Mouse (Mus musculus): ENCODE data around the gene Dock1.

Dock1 gene

GRCm38 (mm10) chr7:134818471-134818870, 148.0 kb downstream of the Dock1 start:
- in situ Hi-C loops (cut with MboI; ENCODE audit: low sequenced_read_pairs) = no loop called here

GRCm38 (mm10) chr7:134821264-134821663, 150.8 kb downstream of the Dock1 start:
- in situ Hi-C loops (cut with MboI; ENCODE audit: low sequenced_read_pairs) = no loop called here

GRCm38 (mm10) chr7:134822006-134822405, 151.6 kb downstream of the Dock1 start:
- in situ Hi-C loops (cut with MboI; ENCODE audit: low sequenced_read_pairs) = no loop called here

GRCm38 (mm10) chr7:134823891-134824290, 153.4 kb downstream of the Dock1 start:
- in situ Hi-C loops (cut with MboI; ENCODE audit: low sequenced_read_pairs) = no loop called here

GRCm38 (mm10) chr7:134840066-134840465, 169.6 kb downstream of the Dock1 start:
- in situ Hi-C loops (cut with MboI; ENCODE audit: low sequenced_read_pairs) = no loop called here

GRCm38 (mm10) chr7:134842751-134843150, 172.3 kb downstream of the Dock1 start:
- in situ Hi-C loops (cut with MboI; ENCODE audit: low sequenced_read_pairs) = no loop called here

GRCm38 (mm10) chr7:134862000-134862399, 191.5 kb downstream of the Dock1 start:
- in situ Hi-C loops (cut with MboI; ENCODE audit: low sequenced_read_pairs) = no loop called here

GRCm38 (mm10) chr7:134864175-134864574, 193.7 kb downstream of the Dock1 start:
- in situ Hi-C loops (cut with MboI; ENCODE audit: low sequenced_read_pairs) = no loop called here

- in situ Hi-C loops (cut with MboI; ENCODE audit: low sequenced_read_pairs) = no loop called here
These were observed 202.1 kb downstream of the Dock1 start for GRCm38 (mm10) chr7:134872511-134872910.

GRCm38 (mm10) chr7:134872981-134873380, 202.5 kb downstream of the Dock1 start:
- in situ Hi-C loops (cut with MboI; ENCODE audit: low sequenced_read_pairs) = no loop called here

GRCm38 (mm10) chr7:134878985-134879384, 208.5 kb downstream of the Dock1 start:
- in situ Hi-C loops (cut with MboI; ENCODE audit: low sequenced_read_pairs) = no loop called here

- in situ Hi-C loops (cut with MboI; ENCODE audit: low sequenced_read_pairs) = no loop called here
These were observed 210.0 kb downstream of the Dock1 start for GRCm38 (mm10) chr7:134880431-134880830.

- in situ Hi-C loops (cut with MboI; ENCODE audit: low sequenced_read_pairs) = no loop called here
These were observed 213.1 kb downstream of the Dock1 start for GRCm38 (mm10) chr7:134883516-134883915.

GRCm38 (mm10) chr7:134892449-134892871, 222.0 kb downstream of the Dock1 start:
- in situ Hi-C loops (cut with MboI; ENCODE audit: low sequenced_read_pairs) = no loop called here

GRCm38 (mm10) chr7:134892972-134893371, 222.5 kb downstream of the Dock1 start:
- in situ Hi-C loops (cut with MboI; ENCODE audit: low sequenced_read_pairs) = no loop called here

GRCm38 (mm10) chr7:134894604-134895003, 224.2 kb downstream of the Dock1 start:
- in situ Hi-C loops (cut with MboI; ENCODE audit: low sequenced_read_pairs) = no loop called here

GRCm38 (mm10) chr7:134899462-134899861, 229.0 kb downstream of the Dock1 start:
- in situ Hi-C loops (cut with MboI; ENCODE audit: low sequenced_read_pairs) = no loop called here

- in situ Hi-C loops (cut with MboI; ENCODE audit: low sequenced_read_pairs) = no loop called here
These were observed 231.5 kb downstream of the Dock1 start for GRCm38 (mm10) chr7:134901992-134902391.

GRCm38 (mm10) chr7:134931886-134932285, 261.4 kb downstream of the Dock1 start:
- in situ Hi-C loops (cut with MboI; ENCODE audit: low sequenced_read_pairs) = no loop called here

GRCm38 (mm10) chr7:134937471-134937926, 267.0 kb downstream of the Dock1 start:
- in situ Hi-C loops (cut with MboI; ENCODE audit: low sequenced_read_pairs) = no loop called here

GRCm38 (mm10) chr7:134937927-134938609, 267.6 kb downstream of the Dock1 start, which contains the start of gene Fam196a:
TSS of gene Fam196a (minus strand) at chr7:134938430.
- in situ Hi-C loops (cut with MboI; ENCODE audit: low sequenced_read_pairs) = no loop called here

GRCm38 (mm10) chr7:134941891-134942290, 271.4 kb downstream of the Dock1 start:
- in situ Hi-C loops (cut with MboI; ENCODE audit: low sequenced_read_pairs) = no loop called here

- in situ Hi-C loops (cut with MboI; ENCODE audit: low sequenced_read_pairs) = no loop called here
These were observed 272.6 kb downstream of the Dock1 start for GRCm38 (mm10) chr7:134943063-134943462.
